Mouse (Mus musculus) heart, adult 2 months (tissue): ENCODE measurements around the gene Mbd4.

Experiments used
- CTCF ChIP-seq: fragments of 200-600 bp; IDR thresholded peaks from 2 replicates; pipeline ENCODE4 v1.8.1; 2022; ENCODE audit warnings: antibody characterized with exemption, mild to moderate bottlenecking, moderate library complexity
- EP300 ChIP-seq: fragments of 200-500 bp; IDR thresholded peaks from 2 replicates; pipeline ENCODE4 v1.6.1; 2011; ENCODE audit warnings: low read depth, low read length, control low read depth; ENCODE audit not compliant: insufficient read depth
- POLR2A ChIP-seq: fragments of 200-500 bp; IDR thresholded peaks from 2 replicates; pipeline ENCODE4 v1.6.1; 2011; ENCODE audit warnings: mild to moderate bottlenecking, low read depth, low read length, control low read depth; ENCODE audit not compliant: insufficient read depth

DNA sequence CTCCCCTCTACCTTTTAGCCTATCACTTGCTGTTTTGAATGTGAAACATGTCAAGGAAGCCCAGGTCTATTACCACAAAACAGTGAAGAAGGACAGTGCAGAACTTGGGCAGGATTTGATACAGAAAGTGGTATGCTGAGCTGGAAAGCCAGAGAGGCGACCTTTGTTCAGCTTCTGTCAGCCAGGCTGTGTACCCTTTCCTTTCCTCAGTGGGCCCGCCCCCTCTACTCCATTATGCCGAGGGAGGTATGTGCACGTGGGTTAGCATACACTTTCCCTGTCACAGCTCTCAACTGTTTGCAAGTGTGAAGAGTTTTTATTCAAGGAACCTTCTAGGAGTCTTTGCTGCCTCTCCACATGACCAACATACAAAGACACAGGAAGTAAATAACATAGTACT is 6.1 kb upstream of the Mbd4 start:
- TF ChIP-seq CTCF, result no peak
- no peak for TF ChIP-seq EP300
- no peak for TF ChIP-seq POLR2A
